Mouse (Mus musculus) heart, adult 2 months (tissue): ENCODE data around the gene Ms4a18.

Experiments used
- CTCF ChIP-seq: fragments of 200-600 bp; IDR thresholded peaks from 2 replicates; pipeline ENCODE4 v1.8.1; 2022; ENCODE audit warnings: antibody characterized with exemption, mild to moderate bottlenecking, moderate library complexity
- EP300 ChIP-seq: fragments of 200-500 bp; IDR thresholded peaks from 2 replicates; pipeline ENCODE4 v1.6.1; 2011; ENCODE audit warnings: low read depth, low read length, control low read depth; ENCODE audit not compliant: insufficient read depth
- POLR2A ChIP-seq: fragments of 200-500 bp; IDR thresholded peaks from 2 replicates; pipeline ENCODE4 v1.6.1; 2011; ENCODE audit warnings: mild to moderate bottlenecking, low read depth, low read length, control low read depth; ENCODE audit not compliant: insufficient read depth

DNA sequence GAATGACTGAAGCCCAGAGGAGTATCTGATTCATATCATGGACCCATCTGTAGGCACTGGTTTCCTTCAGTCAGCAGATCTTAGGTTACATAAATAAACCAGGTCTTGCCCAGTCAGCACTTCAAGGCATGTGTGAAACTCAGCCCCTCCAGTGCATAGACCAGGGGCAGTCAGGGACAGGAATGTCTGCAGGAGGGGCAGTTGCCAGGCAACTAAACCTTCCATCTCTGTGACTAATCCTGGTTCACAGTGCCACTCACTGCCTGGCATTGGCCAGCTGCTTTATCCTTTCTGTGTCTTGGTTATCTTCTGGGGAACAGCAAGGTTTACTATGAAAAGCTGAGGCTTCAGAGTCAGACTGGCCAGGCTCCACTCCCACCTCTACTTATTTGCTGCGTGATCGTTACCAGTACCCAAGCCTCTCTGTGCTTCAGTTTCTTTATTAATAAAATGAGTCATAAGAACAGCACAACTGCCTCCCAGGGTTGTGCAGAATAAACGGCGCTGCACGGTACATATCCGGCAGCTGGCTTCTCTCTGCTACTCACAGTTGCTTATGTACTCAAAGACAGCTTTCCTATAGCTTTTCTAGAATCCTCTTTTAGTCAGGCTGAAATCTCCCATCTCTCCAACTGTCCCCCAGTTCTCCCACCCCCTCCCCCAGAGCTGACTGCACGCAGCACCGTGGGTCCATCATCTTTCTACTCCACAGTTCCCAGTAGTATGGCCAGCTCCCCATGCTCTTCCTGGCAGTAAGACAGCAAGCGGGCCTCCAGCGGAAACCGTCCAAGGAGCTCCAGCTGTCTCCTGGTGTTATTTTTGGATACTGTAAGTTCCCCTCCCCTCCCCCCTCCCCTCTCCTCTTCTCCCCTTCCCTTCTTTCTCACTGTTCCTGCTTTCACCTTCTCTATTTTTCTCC is 65.6 kb downstream of the Ms4a18 start:
- TF ChIP-seq POLR2A (no peak), EP300 (no peak), CTCF (no peak)
